9 mouse cellular contexts compared by ENCODE assay signal in the genomic region with DNA sequence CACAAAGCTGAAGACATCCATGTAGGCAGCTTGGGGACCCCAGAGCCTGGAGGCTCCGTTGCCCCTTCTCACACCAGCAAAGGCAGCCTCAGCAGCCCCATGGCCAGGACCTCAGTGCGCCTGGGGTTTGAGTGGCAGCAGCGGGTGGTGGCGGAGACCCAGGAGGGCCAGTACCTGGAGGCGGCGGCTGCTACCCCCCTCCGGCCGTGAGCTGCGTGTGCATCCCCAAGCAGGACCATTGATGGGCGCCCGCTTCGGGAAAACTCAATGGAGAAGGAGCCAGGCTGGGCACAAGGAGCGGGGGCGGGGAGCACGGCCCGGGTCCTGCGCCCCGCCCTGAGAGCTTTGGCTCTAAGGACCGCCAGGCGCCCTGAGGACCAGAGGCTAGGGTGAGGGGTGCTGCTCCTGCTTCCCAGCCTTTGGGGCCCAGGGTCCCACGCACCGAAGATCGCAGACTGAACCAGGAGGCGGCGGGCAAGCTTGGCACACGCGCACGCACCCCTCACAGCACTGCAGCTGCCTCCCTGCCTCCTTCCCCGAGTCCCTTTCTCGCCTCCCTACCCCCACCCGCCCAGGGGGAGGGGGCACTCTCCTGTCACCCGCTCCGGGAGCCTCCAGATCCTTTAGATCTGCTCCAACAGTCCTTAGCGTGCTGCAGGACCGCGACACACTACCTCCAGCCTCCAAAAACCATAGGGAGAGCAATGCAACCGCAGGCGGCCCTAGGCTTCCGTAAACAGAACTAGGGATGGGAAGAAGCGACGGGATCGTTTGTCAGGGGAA.
DNase-seq lines count a peak whose midpoint lies in the region; ATAC-seq lines count a peak whose summit lies in the region.
"Had no signal": no experiment of that assay in that cellular context is flagged by ENCODE, and none has a peak within 500 bp of the region (broad histone marks: within the 10 kb centered on the region; RNA-seq: fewer than 3 reads in every experiment).

No protein-coding gene starts in this region.

- H3K4me3 ChIP-seq in embryonic facial prominence, embryonic 15.5 days (replicated peaks), result peak overlapping the region; percentile 43
- H3K4me3 ChIP-seq in midbrain, embryonic 13.5 days (replicated peaks), result peak overlapping the region; percentile 50
- H3K4me3 ChIP-seq: liver, embryonic 15.5 days had no signal

- H3K4me1 ChIP-seq in embryonic facial prominence, embryonic 15.5 days, result no peaks in the 10 kb centered on the region
- H3K4me1 ChIP-seq in midbrain, embryonic 13.5 days (replicated peaks), result no peaks in the 10 kb centered on the region
- H3K4me1 ChIP-seq: liver, embryonic 15.5 days had no signal

- peak; percentile 57 for ATAC-seq in embryonic facial prominence, embryonic 15.5 days (ENCODE audit: insufficient number of reproducible peaks, low FRiP score, low TSS enrichment, low read depth)
- ATAC-seq in midbrain, embryonic 13.5 days, result peak; percentile 95

- H3K9me3 ChIP-seq in embryonic facial prominence, embryonic 15.5 days (replicated peaks), result no peaks in the 10 kb centered on the region
- H3K9me3 ChIP-seq in midbrain, embryonic 13.5 days, result no peaks in the 10 kb centered on the region
- H3K9me3 ChIP-seq: liver, embryonic 15.5 days had no signal

- no peaks in the 10 kb centered on the region for H3K36me3 ChIP-seq in embryonic facial prominence, embryonic 15.5 days
- no peaks in the 10 kb centered on the region for H3K36me3 ChIP-seq in midbrain, embryonic 13.5 days
- H3K36me3 ChIP-seq: liver, embryonic 15.5 days had no signal

- WGBS in embryonic facial prominence, embryonic 15.5 days, result 13% methylated on average over 22 of the region's 42 CpGs
- WGBS in midbrain, embryonic 13.5 days, result 17% methylated on average over 42 of the region's 42 CpGs

- peak; percentile 18 for DNase-seq in layer of hippocampus, adult 11-12 months (ENCODE audit: low spot score)
- no peak for DNase-seq in layer of hippocampus, adult 9-10 months (ENCODE audit: low spot score)
- peak; percentile 41 to 49 for DNase-seq in adrenal gland, postnatal 36 days
- peak; percentile 1 for DNase-seq in kidney, postnatal 14 days
- DNase-seq in urinary bladder, postnatal 36 days (ENCODE audit: low spot score in 2 of 2), result no peak
- DNase-seq in heart, postnatal 14 days, result no peak

- peak overlapping the region; percentile 71 for H3K4me2 ChIP-seq in embryonic facial prominence, embryonic 15.5 days (replicated peaks)
- H3K4me2 ChIP-seq in midbrain, embryonic 13.5 days (replicated peaks), result peak overlapping the region; percentile 73
- H3K4me2 ChIP-seq: liver, embryonic 15.5 days had no signal

- intact Hi-C loops in heart, postnatal 14 days (cut with DNase I), result no loop called here

- no peak overlapping the region for H3K27ac ChIP-seq in embryonic facial prominence, embryonic 15.5 days (replicated peaks)
- no peak overlapping the region for H3K27ac ChIP-seq in midbrain, embryonic 13.5 days
- H3K27ac ChIP-seq: liver, embryonic 15.5 days had no signal

- peaks cover 41% of the 10 kb centered on the region for H3K27me3 ChIP-seq in embryonic facial prominence, embryonic 15.5 days
- peaks cover 57% of the 10 kb centered on the region for H3K27me3 ChIP-seq in midbrain, embryonic 13.5 days

- H3K9ac ChIP-seq in embryonic facial prominence, embryonic 15.5 days, result no peak overlapping the region
- peak overlapping the region; percentile 63 for H3K9ac ChIP-seq in midbrain, embryonic 13.5 days (replicated peaks)
- H3K9ac ChIP-seq: liver, embryonic 15.5 days had no signal

Comparison
In these comparisons a context has a peak if more than half of its experiments do, and no peak if none do; other contexts are left out.
1. DNase-seq: peak in layer of hippocampus, adult 11-12 months (single experiment), adrenal gland, postnatal 36 days (2 of 2) and kidney, postnatal 14 days (single experiment); none in layer of hippocampus, adult 9-10 months (single experiment), urinary bladder, postnatal 36 days (0 of 2) and heart, postnatal 14 days (0 of 2).